ENCODE assay signal across 8 mouse cellular contexts in the genomic region with DNA sequence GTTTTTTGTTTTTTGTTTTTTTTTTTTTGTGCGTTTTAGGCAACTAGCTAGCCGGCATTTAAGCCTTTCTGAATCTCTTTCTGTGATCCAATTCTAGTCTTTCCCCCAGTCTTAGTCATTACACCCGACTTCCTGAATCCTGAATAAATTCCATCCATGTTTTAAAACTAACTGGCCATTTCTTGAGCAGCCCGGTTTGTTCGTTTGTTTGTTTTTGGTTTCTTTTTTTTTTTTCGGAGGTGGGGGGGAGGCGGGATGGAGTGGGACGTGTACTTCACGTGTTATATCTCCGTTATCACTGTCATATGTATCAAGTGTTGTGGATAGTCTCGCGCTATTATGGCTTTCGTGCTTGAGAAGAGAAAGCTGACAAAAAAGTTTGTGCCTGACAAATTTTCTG. TPM values are rescaled to one million over a fixed set of nuclear protein-coding genes. Genes with fewer than 3 reads are reported as not detected.
DNase-seq lines count a peak whose midpoint lies in the region; ATAC-seq and TF ChIP-seq lines count a peak whose summit lies in the region.

No protein-coding gene starts in this region.

- H3K4me2 ChIP-seq in intestine, embryonic 14.5 days (ENCODE audit: low read length), result peak overlapping the region; percentile 48
- H3K4me2 ChIP-seq in midbrain, embryonic 16.5 days (ENCODE audit: low read length), result peak overlapping the region; percentile 65

- peak in 1 of 2 experiments; percentile 2 for DNase-seq in spleen, adult 2 months (ENCODE audit: low read depth in 1 of 2, low spot score in 2 of 2)
- DNase-seq in spleen, postnatal 14 days (ENCODE audit: low spot score in 2 of 2), result no peak
- no peak for DNase-seq in intestine, embryonic 14.5 days (ENCODE audit: low spot score)
- DNase-seq in B cell, adult 2 months, result no peak
- DNase-seq in adrenal gland, adult 8-10 months, result no peak
- no peak for DNase-seq in frontal cortex, postnatal 25 days (ENCODE audit: low spot score in 2 of 2)

- no peaks in the 10 kb centered on the region for H3K27me3 ChIP-seq in spleen, adult 2 months (ENCODE audit: control insufficient read depth, insufficient read depth, low read length)
- no peaks in the 10 kb centered on the region for H3K27me3 ChIP-seq in intestine, embryonic 14.5 days (replicated peaks; ENCODE audit: control insufficient read depth, insufficient read depth, low read length)
- no peaks in the 10 kb centered on the region for H3K27me3 ChIP-seq in midbrain, embryonic 16.5 days (ENCODE audit: control insufficient read depth, insufficient read depth, low read depth, low read length)

- H3K9ac ChIP-seq in intestine, embryonic 14.5 days (ENCODE audit: low read length), result peak overlapping the region; percentile 46
- H3K9ac ChIP-seq in midbrain, embryonic 16.5 days (ENCODE audit: low read depth, low read length), result no peak overlapping the region

- H3K27ac ChIP-seq in spleen, adult 2 months (ENCODE audit: insufficient read depth, low read length), result no peak overlapping the region
- peak overlapping the region; percentile 11; the same call in 1 of the 2 replicates for H3K27ac ChIP-seq in intestine, embryonic 14.5 days (ENCODE audit: low read depth)
- H3K27ac ChIP-seq in midbrain, embryonic 16.5 days (ENCODE audit: low read length), result no peak overlapping the region

- WGBS in spleen, adult 2 months, result 30% methylated on average over 13 of the region's 13 CpGs
- 14% methylated on average over 13 of the region's 13 CpGs for WGBS in intestine, embryonic 14.5 days
- WGBS in midbrain, embryonic 16.5 days, result 16% methylated on average over 13 of the region's 13 CpGs

- no peaks in the 10 kb centered on the region for H3K36me3 ChIP-seq in spleen, adult 2 months (ENCODE audit: control insufficient read depth, insufficient read depth, low read length)
- no peaks in the 10 kb centered on the region for H3K36me3 ChIP-seq in intestine, embryonic 14.5 days (ENCODE audit: control insufficient read depth, insufficient read depth, low read length)
- no peaks in the 10 kb centered on the region for H3K36me3 ChIP-seq in midbrain, embryonic 16.5 days (ENCODE audit: control insufficient read depth, insufficient read depth, low read length)

- no peak for TF ChIP-seq CTCF in spleen, adult 2 months (IDR thresholded peaks at IDR 0.05; ENCODE audit: extremely low read depth, insufficient read depth, insufficient read length, insufficient replicate concordance)

- H3K4me1 ChIP-seq in spleen, adult 2 months (ENCODE audit: control insufficient read depth, insufficient read depth, insufficient read length), result no peaks in the 10 kb centered on the region
- H3K4me1 ChIP-seq in intestine, embryonic 14.5 days (replicated peaks; ENCODE audit: control insufficient read depth, insufficient read depth, low read length), result no peaks in the 10 kb centered on the region; the same call in 1 of the 2 replicates
- H3K4me1 ChIP-seq in midbrain, embryonic 16.5 days (ENCODE audit: control insufficient read depth, insufficient read depth, low read length), result peaks cover 5% of the 10 kb centered on the region

- H3K9me3 ChIP-seq in intestine, embryonic 14.5 days (ENCODE audit: control insufficient read depth, low read length), result no peaks in the 10 kb centered on the region
- no peaks in the 10 kb centered on the region for H3K9me3 ChIP-seq in midbrain, embryonic 16.5 days (replicated peaks; ENCODE audit: control insufficient read depth, low read length, poor library complexity, severe bottlenecking)

- no peak for TF ChIP-seq POLR2A in spleen, adult 2 months (IDR thresholded peaks at IDR 0.05; ENCODE audit: low read depth, low read length)

- H3K4me3 ChIP-seq in spleen, adult 2 months (ENCODE audit: extremely low read depth, insufficient read depth, insufficient read length), result peak overlapping the region; percentile 56; the same call in 1 of the 2 replicates
- peak overlapping the region; percentile 52 for H3K4me3 ChIP-seq in intestine, embryonic 14.5 days (ENCODE audit: low read depth, low read length)
- peak overlapping the region; percentile 59 for H3K4me3 ChIP-seq in midbrain, embryonic 16.5 days (ENCODE audit: low read depth, low read length)

- peak; percentile 35; the same call in 1 of the 2 replicates for ATAC-seq in common myeloid progenitor, adult 5-6 weeks (replicated peaks; ENCODE audit: low read depth, poor library complexity, severe bottlenecking)
- no peak for ATAC-seq in intestine, embryonic 14.5 days (replicated peaks; ENCODE audit: low FRiP score, low TSS enrichment, low read depth)
- ATAC-seq in midbrain, embryonic 16.5 days, result no peak

RNA-seq across cellular contexts. Expression of gene Aifm1, which starts 0.5 kb away (rescaled TPM):
- 3.5 and 4.7 TPM in 2 replicates for polyA plus RNA-seq in spleen, adult 2 months (2012; rRNA removed)
- 76.6 and 81.5 TPM in 2 replicates for total RNA-seq in common myeloid progenitor, adult 5-6 weeks (2017)
- 70.9 and 76.1 TPM in 2 replicates for polyA plus RNA-seq in intestine, embryonic 14.5 days (2014; fragmentation: Nextera tagmentation; extraction: Ambion mirVana)
- polyA plus RNA-seq in midbrain, embryonic 16.5 days (2015; fragmentation: Nextera tagmentation; extraction: Ambion mirVana), result 33.5 and 34.2 TPM in 2 replicates
- total RNA-seq in adrenal gland, adult 8-10 months (2022), result 100 to 1,000 TPM; 126 to 260 (median 176) TPM

RNA-seq across cellular contexts. Expression of gene Rab33a, which starts 5.3 kb away (rescaled TPM):
- 0.07 and 0.32 TPM in 2 replicates for polyA plus RNA-seq in spleen, adult 2 months (2012; rRNA removed)
- total RNA-seq in common myeloid progenitor, adult 5-6 weeks (2017), result 1.1 and 1.6 TPM in 2 replicates
- 7.4 and 9.5 TPM in 2 replicates for polyA plus RNA-seq in intestine, embryonic 14.5 days (2014; fragmentation: Nextera tagmentation; extraction: Ambion mirVana)
- polyA plus RNA-seq in midbrain, embryonic 16.5 days (2015; fragmentation: Nextera tagmentation; extraction: Ambion mirVana), result 104 and 105 TPM in 2 replicates
- 10 to 100 TPM in 2 of 4 experiments, 1 to 10 TPM in 2; 7.6 to 49.6 (median 21.5) TPM for total RNA-seq in adrenal gland, adult 8-10 months (2022)

RNA-seq across cellular contexts. Expression of gene Elf4, which starts 50.9 kb away (rescaled TPM):
- 42.0 and 46.3 TPM in 2 replicates for polyA plus RNA-seq in spleen, adult 2 months (2012; rRNA removed)
- total RNA-seq in common myeloid progenitor, adult 5-6 weeks (2017), result 24.6 and 29.9 TPM in 2 replicates
- polyA plus RNA-seq in intestine, embryonic 14.5 days (2014; fragmentation: Nextera tagmentation; extraction: Ambion mirVana), result 17.7 and 19.8 TPM in 2 replicates
- 0.46 and 0.70 TPM in 2 replicates for polyA plus RNA-seq in midbrain, embryonic 16.5 days (2015; fragmentation: Nextera tagmentation; extraction: Ambion mirVana)
- total RNA-seq in adrenal gland, adult 8-10 months (2022), result 10 to 100 TPM; 11.1 to 18.4 (median 13.9) TPM

Comparison
In these comparisons a context has a peak if more than half of its experiments do, and no peak if none do; other contexts are left out.
1. RNA of gene Elf4, which starts 50.9 kb away (polyA plus RNA-seq): 42.0 to 46.3 TPM in spleen, adult 2 months and 17.7 to 19.8 TPM in intestine, embryonic 14.5 days; 0.46 to 0.70 TPM in midbrain, embryonic 16.5 days; every median in the first group is over 10 times any median in the second.
2. Peak in every context shown above with its lines, with median percentiles within 50 percentile points of each other: H3K4me3 ChIP-seq.